Mouse (Mus musculus): Measurements from ENCODE around the gene Evc.

GRCm38 (mm10) chr5:37289236-37289635 is 47.5 kb downstream of the Evc start:
- TF ChIP-seq CTCF (IDR thresholded peaks at IDR 0.05; ENCODE audit: borderline replicate concordance, insufficient read depth, low read depth, low read length) (peak; percentile 82), POLR2A (IDR thresholded peaks at IDR 0.05; ENCODE audit: borderline replicate concordance, insufficient read depth, low read length) (no peak)
